Mouse (Mus musculus): Measurements from ENCODE around the gene Ptprd. TPM values are rescaled to one million over a fixed set of nuclear protein-coding genes. Genes with fewer than 3 reads are reported as not detected.

The Ptprd gene
- polyA plus RNA-seq, 1 experiment, result 0.15 TPM

- no peaks in the 10 kb centered on the region for H3K27me3 ChIP-seq (ENCODE audit: control insufficient read depth, insufficient read depth, low read length)
- H3K4me3 ChIP-seq (ENCODE audit: extremely low read depth, insufficient read depth, insufficient read length), result no peak overlapping the region
- no peak for DNase-seq (ENCODE audit: low read depth in 1 of 2, low spot score in 2 of 2)
- no peaks in the 10 kb centered on the region for H3K36me3 ChIP-seq (ENCODE audit: control insufficient read depth, insufficient read depth, low read length)
- H3K27ac ChIP-seq (ENCODE audit: insufficient read depth, low read length), result no peak overlapping the region
- TF ChIP-seq CTCF (IDR thresholded peaks at IDR 0.05; ENCODE audit: extremely low read depth, insufficient read depth, insufficient read length, insufficient replicate concordance) (no peak), POLR2A (IDR thresholded peaks at IDR 0.05; ENCODE audit: low read depth, low read length) (no peak)
- no peaks in the 10 kb centered on the region for H3K4me1 ChIP-seq (ENCODE audit: control insufficient read depth, insufficient read depth, insufficient read length)
- WGBS, result 78% methylated on average over 4 of the region's 4 CpGs
These were observed 1949.0 kb downstream of the Ptprd start for GRCm38 (mm10) chr4:76262727-76263126.

GRCm38 (mm10) chr4:76260686-76261085 is 1951.1 kb downstream of the Ptprd start:
- Histone ChIP-seq H3K4me1 (ENCODE audit: control insufficient read depth, insufficient read depth, insufficient read length) (no peaks in the 10 kb centered on the region), H3K27me3 (ENCODE audit: control insufficient read depth, insufficient read depth, low read length) (no peaks in the 10 kb centered on the region), H3K36me3 (ENCODE audit: control insufficient read depth, insufficient read depth, low read length) (no peaks in the 10 kb centered on the region), H3K4me3 (ENCODE audit: extremely low read depth, insufficient read depth, insufficient read length) (no peak overlapping the region), H3K27ac (ENCODE audit: insufficient read depth, low read length) (no peak overlapping the region)
- DNase-seq (ENCODE audit: low read depth in 1 of 2, low spot score in 2 of 2), result no peak
- TF ChIP-seq CTCF (IDR thresholded peaks at IDR 0.05; ENCODE audit: extremely low read depth, insufficient read depth, insufficient read length, insufficient replicate concordance) (no peak), POLR2A (IDR thresholded peaks at IDR 0.05; ENCODE audit: low read depth, low read length) (no peak)
- WGBS, result 94% methylated on average over 1 of the region's 1 CpGs

DNA sequence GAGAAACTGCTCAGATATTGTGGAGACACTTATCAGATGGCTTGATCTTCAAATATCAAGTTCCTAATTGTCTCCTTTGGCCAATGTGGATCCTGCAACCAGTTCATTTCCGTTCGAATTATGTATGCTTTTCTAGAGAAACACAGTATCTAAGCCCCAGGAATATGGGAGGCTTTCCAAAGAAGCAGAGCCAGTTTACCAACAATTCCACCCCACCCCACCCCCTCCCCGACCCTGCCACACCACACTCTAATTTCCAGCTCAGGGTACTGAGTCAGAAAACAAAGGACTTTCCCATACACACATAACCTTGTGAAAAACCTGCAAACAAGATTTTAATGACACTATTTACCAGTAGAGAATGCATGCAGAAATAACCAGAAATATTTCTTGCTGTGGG is 1951.5 kb downstream of the Ptprd start:
- WGBS, result 60% methylated on average over 3 of the region's 3 CpGs
- Histone ChIP-seq H3K36me3 (ENCODE audit: control insufficient read depth, insufficient read depth, low read length) (no peaks in the 10 kb centered on the region), H3K27me3 (ENCODE audit: control insufficient read depth, insufficient read depth, low read length) (no peaks in the 10 kb centered on the region), H3K4me3 (ENCODE audit: extremely low read depth, insufficient read depth, insufficient read length) (no peak overlapping the region), H3K27ac (ENCODE audit: insufficient read depth, low read length) (no peak overlapping the region), H3K4me1 (ENCODE audit: control insufficient read depth, insufficient read depth, insufficient read length) (no peaks in the 10 kb centered on the region)
- TF ChIP-seq POLR2A (IDR thresholded peaks at IDR 0.05; ENCODE audit: low read depth, low read length), result no peak
- no peak for DNase-seq (ENCODE audit: low read depth in 1 of 2, low spot score in 2 of 2)

- WGBS, result 81% methylated on average over 2 of the region's 2 CpGs
- Histone ChIP-seq H3K27ac (ENCODE audit: insufficient read depth, low read length) (no peak overlapping the region), H3K4me3 (ENCODE audit: extremely low read depth, insufficient read depth, insufficient read length) (no peak overlapping the region), H3K36me3 (ENCODE audit: control insufficient read depth, insufficient read depth, low read length) (no peaks in the 10 kb centered on the region), H3K4me1 (ENCODE audit: control insufficient read depth, insufficient read depth, insufficient read length) (no peaks in the 10 kb centered on the region), H3K27me3 (ENCODE audit: control insufficient read depth, insufficient read depth, low read length) (no peaks in the 10 kb centered on the region)
- no peak for TF ChIP-seq POLR2A (IDR thresholded peaks at IDR 0.05; ENCODE audit: low read depth, low read length)
- TF ChIP-seq CTCF (IDR thresholded peaks at IDR 0.05; ENCODE audit: extremely low read depth, insufficient read depth, insufficient read length, insufficient replicate concordance), result no peak
- no peak for DNase-seq (ENCODE audit: low read depth in 1 of 2, low spot score in 2 of 2)
These were observed 1952.1 kb downstream of the Ptprd start for GRCm38 (mm10) chr4:76259636-76260035.

DNA sequence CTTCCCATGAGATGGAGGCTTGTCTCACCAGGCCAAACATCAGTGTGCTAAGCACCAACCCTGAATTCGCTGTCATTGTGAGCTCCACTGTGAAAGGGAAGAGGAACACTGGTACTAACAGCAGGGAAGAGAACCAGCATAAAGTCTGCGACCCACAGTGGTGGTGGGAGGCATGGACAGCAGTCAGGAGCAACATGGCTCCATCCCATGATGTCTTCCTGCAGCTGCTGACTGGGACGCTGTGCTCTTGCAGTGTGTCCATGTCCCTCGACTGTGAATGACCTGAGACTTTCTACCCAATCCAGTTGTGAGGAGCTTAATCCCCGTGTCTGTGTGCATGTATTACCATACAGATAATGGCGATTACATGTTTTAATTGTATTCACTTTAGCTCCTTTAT is 1967.4 kb downstream of the Ptprd start:
- 76% methylated on average over 6 of the region's 6 CpGs for WGBS
- H3K36me3 ChIP-seq (ENCODE audit: control insufficient read depth, insufficient read depth, low read length), result no peaks in the 10 kb centered on the region
- TF ChIP-seq CTCF (IDR thresholded peaks at IDR 0.05; ENCODE audit: extremely low read depth, insufficient read depth, insufficient read length, insufficient replicate concordance) (no peak), POLR2A (IDR thresholded peaks at IDR 0.05; ENCODE audit: low read depth, low read length) (no peak)
- no peak for DNase-seq (ENCODE audit: low read depth in 1 of 2, low spot score in 2 of 2)
- no peaks in the 10 kb centered on the region for H3K27me3 ChIP-seq (ENCODE audit: control insufficient read depth, insufficient read depth, low read length)
- H3K27ac ChIP-seq (ENCODE audit: insufficient read depth, low read length), result no peak overlapping the region
- no peaks in the 10 kb centered on the region; the same call in 1 of the 2 replicates for H3K4me1 ChIP-seq (ENCODE audit: control insufficient read depth, insufficient read depth, insufficient read length)
- no peak overlapping the region for H3K4me3 ChIP-seq (ENCODE audit: extremely low read depth, insufficient read depth, insufficient read length)

DNA sequence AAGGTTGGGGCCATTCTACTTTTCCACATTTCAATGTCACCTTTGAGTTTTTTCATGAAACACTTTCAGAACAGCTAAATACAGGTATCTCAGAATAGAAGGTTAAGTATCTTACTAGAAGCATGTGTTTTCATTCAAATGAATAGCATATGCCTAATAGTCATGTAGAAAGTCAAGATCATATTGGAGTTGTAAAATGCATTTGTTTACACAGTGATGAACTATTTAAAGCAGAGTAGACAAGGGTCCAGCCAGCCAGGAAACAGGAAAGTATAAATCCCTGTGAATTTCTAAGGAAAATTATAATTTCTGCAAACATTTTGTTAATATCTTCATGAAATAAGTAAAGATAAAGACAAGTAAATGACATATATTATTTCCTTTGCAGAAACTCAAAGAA is 1970.2 kb downstream of the Ptprd start:
- no peak overlapping the region for H3K27ac ChIP-seq (ENCODE audit: insufficient read depth, low read length)
- TF ChIP-seq CTCF (IDR thresholded peaks at IDR 0.05; ENCODE audit: extremely low read depth, insufficient read depth, insufficient read length, insufficient replicate concordance), result no peak
- H3K4me3 ChIP-seq (ENCODE audit: extremely low read depth, insufficient read depth, insufficient read length), result no peak overlapping the region
- H3K4me1 ChIP-seq (ENCODE audit: control insufficient read depth, insufficient read depth, insufficient read length), result no peaks in the 10 kb centered on the region
- no peaks in the 10 kb centered on the region for H3K36me3 ChIP-seq (ENCODE audit: control insufficient read depth, insufficient read depth, low read length)
- DNase-seq (ENCODE audit: low read depth in 1 of 2, low spot score in 2 of 2), result no peak
- no peaks in the 10 kb centered on the region for H3K27me3 ChIP-seq (ENCODE audit: control insufficient read depth, insufficient read depth, low read length)

GRCm38 (mm10) chr4:76241140-76241539 is 1970.6 kb downstream of the Ptprd start:
- TF ChIP-seq CTCF (IDR thresholded peaks at IDR 0.05; ENCODE audit: extremely low read depth, insufficient read depth, insufficient read length, insufficient replicate concordance) (no peak), POLR2A (IDR thresholded peaks at IDR 0.05; ENCODE audit: low read depth, low read length) (no peak)
- 63% methylated on average over 3 of the region's 3 CpGs for WGBS
- no peak overlapping the region for H3K4me3 ChIP-seq (ENCODE audit: extremely low read depth, insufficient read depth, insufficient read length)
- no peak for DNase-seq (ENCODE audit: low read depth in 1 of 2, low spot score in 2 of 2)
- no peaks in the 10 kb centered on the region for H3K36me3 ChIP-seq (ENCODE audit: control insufficient read depth, insufficient read depth, low read length)
- no peaks in the 10 kb centered on the region for H3K27me3 ChIP-seq (ENCODE audit: control insufficient read depth, insufficient read depth, low read length)
- no peak overlapping the region for H3K27ac ChIP-seq (ENCODE audit: insufficient read depth, low read length)
- no peaks in the 10 kb centered on the region for H3K4me1 ChIP-seq (ENCODE audit: control insufficient read depth, insufficient read depth, insufficient read length)
